Mouse (Mus musculus) brain, embryonic 14.5 days (tissue): ENCODE results near the gene Spata48.

Source experiments
- CTCF ChIP-seq: fragments of 200-500 bp; IDR thresholded peaks from 2 replicates; pipeline ENCODE4 v1.5.1; 2012; ENCODE audit warnings: inconsistent platforms, mild to moderate bottlenecking, moderate library complexity, borderline replicate concordance; ENCODE audit not compliant: insufficient read depth, insufficient read length; ENCODE audit errors: extremely low read depth
- POLR2A ChIP-seq: fragments of 200-500 bp; IDR thresholded peaks from 2 replicates; pipeline ENCODE4 v1.6.1; 2012; ENCODE audit warnings: mild to moderate bottlenecking, inconsistent platforms, borderline replicate concordance; ENCODE audit not compliant: poor library complexity, insufficient read depth, insufficient read length, severe bottlenecking; ENCODE audit errors: extremely low read depth

DNA sequence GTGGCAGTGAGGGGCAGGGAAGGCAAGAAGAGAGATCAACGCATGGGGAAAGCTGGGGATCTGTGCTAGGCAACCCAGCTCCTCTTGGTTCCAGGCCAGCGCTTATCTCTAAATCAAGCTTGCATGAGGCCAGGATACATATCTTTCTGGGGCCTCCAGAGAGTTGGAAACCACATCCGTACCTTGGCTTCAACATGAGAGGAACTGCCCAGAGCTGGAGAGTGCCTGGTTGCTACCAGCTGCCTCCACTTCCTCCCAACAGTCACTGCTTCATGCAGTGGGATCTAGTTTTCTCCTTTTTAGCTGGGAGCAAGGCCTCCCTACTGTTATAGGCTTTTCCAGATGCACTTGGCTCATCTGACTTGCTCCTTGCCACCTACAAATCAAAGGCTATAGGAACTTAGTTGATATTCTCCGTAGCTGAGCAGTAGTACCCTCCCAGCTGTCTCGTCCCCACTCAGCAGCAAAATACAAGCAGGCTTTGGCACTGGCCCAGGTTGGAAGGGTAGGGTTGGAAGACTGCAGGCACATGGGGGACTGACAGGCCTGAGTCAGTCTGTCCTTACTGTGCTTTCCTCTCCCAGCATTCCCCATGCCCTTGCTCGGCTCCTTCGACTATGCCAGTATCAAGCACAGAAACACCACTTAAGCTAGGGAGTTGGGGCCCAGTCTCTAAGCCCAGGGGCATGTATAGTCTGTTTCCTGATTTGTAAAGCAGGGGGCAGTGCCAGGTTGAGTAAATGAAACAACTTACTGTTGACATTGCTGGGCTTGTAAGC, 102.6 kb downstream of the Spata48 start:
- TF ChIP-seq CTCF: no peak
- TF ChIP-seq POLR2A: no peak
